Mouse (Mus musculus) intestine, postnatal 0 days (tissue): ENCODE data around the gene Lrrc4. TPM values are rescaled to one million over a fixed set of nuclear protein-coding genes. Genes with fewer than 3 reads are reported as not detected.

Experiments
- ATAC-seq: fragments of 200-750 bp; cut with Nextera tagmentation; 2 replicates; pipeline ENCODE4 v1.8.0; 2017; ENCODE audit warnings: mild to moderate bottlenecking, moderate TSS enrichment, moderate library complexity
- H3K27ac ChIP-seq: fragments of 300-500 bp; sonication (generic); 2 replicates; pipeline ENCODE4 v1.5.1; 2014; ENCODE audit warnings: mild to moderate bottlenecking, low read depth, low read length, moderate library complexity
- H3K27me3 ChIP-seq: fragments of 300-500 bp; sonication (generic); replicated peaks from 2 replicates; pipeline ENCODE4 v1.6.1; 2014; ENCODE audit warnings: low read length, mixed read lengths; ENCODE audit not compliant: control insufficient read depth, insufficient read depth
- H3K36me3 ChIP-seq: fragments of 300-500 bp; sonication (generic); 2 replicates; pipeline ENCODE4 v1.6.1; 2014; ENCODE audit warnings: mild to moderate bottlenecking, moderate library complexity; ENCODE audit not compliant: control insufficient read depth, insufficient read depth
- H3K4me1 ChIP-seq: fragments of 300-500 bp; sonication (generic); replicated peaks from 2 replicates; pipeline ENCODE4 v1.6.1; 2014; ENCODE audit warnings: antibody characterized with exemption, low read length, mixed read lengths; ENCODE audit not compliant: control insufficient read depth, insufficient read depth
- H3K4me2 ChIP-seq: fragments of 300-500 bp; sonication (generic); replicated peaks from 2 replicates; pipeline ENCODE4 v1.6.1; 2014; ENCODE audit warnings: low read depth, mild to moderate bottlenecking, moderate library complexity
- H3K4me3 ChIP-seq: fragments of 300-500 bp; sonication (generic); 2 replicates; pipeline ENCODE4 v1.5.1; 2014; ENCODE audit warnings: low read depth, low read length
- H3K9ac ChIP-seq: fragments of 300-500 bp; sonication (generic); 2 replicates; pipeline ENCODE4 v1.6.1; 2014; ENCODE audit warnings: mild to moderate bottlenecking, low read depth, low read length
- H3K9me3 ChIP-seq: fragments of 300-500 bp; sonication (generic); 2 replicates; pipeline ENCODE4 v1.6.1; 2016; ENCODE audit warnings: mixed run types; ENCODE audit not compliant: control insufficient read depth
- CTCF ChIP-seq: sonication (generic); IDR thresholded peaks from 2 replicates; pipeline ENCODE4 v1.5.1; 2016; ENCODE audit warnings: low read depth, mild to moderate bottlenecking, control low read depth, antibody characterized with exemption, moderate library complexity
- WGBS: fragments of 180-500 bp; shearing (Covaris S2); extraction: QIAGEN DNeasy Blood & Tissue Kit; methylation state at CpG from one replicate; pipeline ENCODE4 v1.1.7; 2014; 5-methylcytosine and 5-hydroxymethylcytosine counted together
- polyA plus RNA-seq: library from polyadenylated mRNA; unstranded; fragments of >200 nt; fragmentation: Nextera tagmentation; extraction: Ambion mirVana; gene quantifications from 2 replicates; pipeline ENCODE4 v1.2.1, GENCODE M21; 2015

Lrrc4 gene
- polyA plus RNA-seq, 1 experiment from 2014 or later = 3.2 TPM

GRCm38 (mm10) chr6:28783953-28784352 is 47.6 kb downstream of the Lrrc4 start:
- 84% methylated on average over 5 of the region's 5 CpGs for WGBS
- Histone ChIP-seq H3K27ac (no peak overlapping the region), H3K4me3 (no peak overlapping the region), H3K9me3 (no peaks in the 10 kb centered on the region), H3K9ac (no peak overlapping the region), H3K4me1 (0 out of 2 replicates have a peak, but pooled peaks cover 3% of the 10 kb centered on the region), H3K27me3 (no peaks in the 10 kb centered on the region), H3K36me3 (no peaks in the 10 kb centered on the region; the same call in 1 of the 2 replicates), H3K4me2 (no peak overlapping the region)
- no peak for TF ChIP-seq CTCF
- no peak for ATAC-seq

DNA sequence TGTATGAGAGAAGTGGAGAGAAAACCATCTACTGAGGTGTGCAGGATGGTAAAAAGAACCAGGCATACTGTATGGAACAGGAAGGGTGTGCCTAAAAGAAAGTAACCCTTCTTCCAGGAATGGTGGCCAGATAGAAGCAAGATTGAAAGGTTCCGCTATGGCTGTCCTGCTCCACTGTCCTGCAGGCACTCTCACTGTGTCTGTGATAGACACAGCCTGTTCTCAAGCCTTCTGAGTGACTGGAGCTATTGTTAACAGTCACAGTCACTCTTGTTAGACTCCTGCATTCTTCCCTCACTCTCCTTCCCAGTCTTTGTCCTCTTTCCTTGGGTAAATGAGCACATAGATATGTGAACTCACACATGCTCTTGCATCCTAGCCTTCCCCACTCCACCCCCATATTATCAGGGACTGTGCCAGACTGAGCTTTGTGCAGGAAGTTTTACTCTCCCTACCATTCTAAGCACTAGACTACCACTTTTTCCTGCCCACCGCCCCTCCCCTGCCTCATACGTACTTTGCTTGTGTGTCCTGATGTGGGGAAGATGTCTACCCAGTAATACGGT is 48.4 kb downstream of the Lrrc4 start:
- Histone ChIP-seq H3K27me3 (no peaks in the 10 kb centered on the region), H3K4me1 (0 out of 2 replicates have a peak, but pooled peaks cover 3% of the 10 kb centered on the region), H3K4me2 (no peak overlapping the region), H3K9ac (no peak overlapping the region), H3K27ac (no peak overlapping the region), H3K4me3 (no peak overlapping the region), H3K36me3 (no peaks in the 10 kb centered on the region; the same call in 1 of the 2 replicates), H3K9me3 (no peaks in the 10 kb centered on the region)
- 85% methylated on average over 4 of the region's 4 CpGs for WGBS
- ATAC-seq = no peak
- no peak for TF ChIP-seq CTCF

- Histone ChIP-seq H3K27ac (no peak overlapping the region), H3K4me2 (no peak overlapping the region), H3K36me3 (no peaks in the 10 kb centered on the region; the same call in 1 of the 2 replicates), H3K9me3 (no peaks in the 10 kb centered on the region), H3K27me3 (no peaks in the 10 kb centered on the region), H3K9ac (no peak overlapping the region), H3K4me1 (0 out of 2 replicates have a peak, but pooled peaks cover 3% of the 10 kb centered on the region), H3K4me3 (no peak overlapping the region)
- no peak for ATAC-seq
- WGBS = 61% methylated on average over 3 of the region's 3 CpGs
- no peak for TF ChIP-seq CTCF
These were observed 49.9 kb downstream of the Lrrc4 start for GRCm38 (mm10) chr6:28781696-28782095.

GRCm38 (mm10) chr6:28771331-28771730 is 60.2 kb downstream of the Lrrc4 start:
- no peak overlapping the region for H3K4me2 ChIP-seq
- TF ChIP-seq CTCF = no peak
- no peak overlapping the region for H3K9ac ChIP-seq
- 61% methylated on average over 2 of the region's 2 CpGs for WGBS
- ATAC-seq = no peak
- H3K27me3 ChIP-seq = no peaks in the 10 kb centered on the region
- H3K4me1 ChIP-seq = no peaks in the 10 kb centered on the region
- no peak overlapping the region for H3K4me3 ChIP-seq
- no peaks in the 10 kb centered on the region; the same call in 1 of the 2 replicates for H3K36me3 ChIP-seq
- H3K27ac ChIP-seq = no peak overlapping the region
- H3K9me3 ChIP-seq = no peaks in the 10 kb centered on the region

GRCm38 (mm10) chr6:28767891-28768481 is 63.6 kb downstream of the Lrrc4 start:
- Histone ChIP-seq H3K9me3 (no peaks in the 10 kb centered on the region), H3K4me2 (no peak overlapping the region), H3K4me1 (no peaks in the 10 kb centered on the region), H3K4me3 (no peak overlapping the region), H3K27ac (no peak overlapping the region), H3K36me3 (no peaks in the 10 kb centered on the region), H3K9ac (no peak overlapping the region), H3K27me3 (no peaks in the 10 kb centered on the region)
- ATAC-seq = no peak
- WGBS = 83% methylated on average over 6 of the region's 6 CpGs
- no peak for TF ChIP-seq CTCF

DNA sequence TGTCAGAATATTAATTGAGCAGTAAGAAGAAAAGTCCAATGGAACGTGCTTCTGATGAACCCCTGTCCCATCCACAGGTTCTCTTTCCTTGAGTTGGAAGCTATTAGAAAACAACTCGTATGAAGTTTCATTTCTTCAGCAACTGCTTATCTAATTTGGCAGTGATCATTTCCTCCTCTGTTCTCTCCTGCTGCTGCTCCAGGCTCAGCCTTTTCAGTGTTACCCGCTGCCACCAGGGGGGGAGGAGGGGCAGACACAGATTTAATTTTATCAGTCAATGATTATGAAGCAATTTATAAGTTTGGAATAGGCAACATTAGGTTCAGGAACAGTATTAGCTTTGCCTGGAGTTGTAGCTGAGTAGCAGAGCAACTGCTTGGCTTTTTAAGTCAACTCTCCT is 64.9 kb downstream of the Lrrc4 start:
- Histone ChIP-seq H3K9me3 (no peaks in the 10 kb centered on the region), H3K4me3 (no peak overlapping the region), H3K27me3 (no peaks in the 10 kb centered on the region), H3K4me1 (no peaks in the 10 kb centered on the region), H3K4me2 (no peak overlapping the region), H3K9ac (no peak overlapping the region), H3K36me3 (no peaks in the 10 kb centered on the region), H3K27ac (no peak overlapping the region)
- 76% methylated on average over 3 of the region's 3 CpGs for WGBS
- TF ChIP-seq CTCF = no peak
- no peak for ATAC-seq
